Mouse (Mus musculus): ENCODE measurements around the gene Lcn2. TPM values are rescaled to one million over a fixed set of nuclear protein-coding genes. Genes with fewer than 3 reads are reported as not detected.

Gene Lcn2
- polyA plus RNA-seq, 1 experiment from 2014 or later = 22.8 TPM

DNA sequence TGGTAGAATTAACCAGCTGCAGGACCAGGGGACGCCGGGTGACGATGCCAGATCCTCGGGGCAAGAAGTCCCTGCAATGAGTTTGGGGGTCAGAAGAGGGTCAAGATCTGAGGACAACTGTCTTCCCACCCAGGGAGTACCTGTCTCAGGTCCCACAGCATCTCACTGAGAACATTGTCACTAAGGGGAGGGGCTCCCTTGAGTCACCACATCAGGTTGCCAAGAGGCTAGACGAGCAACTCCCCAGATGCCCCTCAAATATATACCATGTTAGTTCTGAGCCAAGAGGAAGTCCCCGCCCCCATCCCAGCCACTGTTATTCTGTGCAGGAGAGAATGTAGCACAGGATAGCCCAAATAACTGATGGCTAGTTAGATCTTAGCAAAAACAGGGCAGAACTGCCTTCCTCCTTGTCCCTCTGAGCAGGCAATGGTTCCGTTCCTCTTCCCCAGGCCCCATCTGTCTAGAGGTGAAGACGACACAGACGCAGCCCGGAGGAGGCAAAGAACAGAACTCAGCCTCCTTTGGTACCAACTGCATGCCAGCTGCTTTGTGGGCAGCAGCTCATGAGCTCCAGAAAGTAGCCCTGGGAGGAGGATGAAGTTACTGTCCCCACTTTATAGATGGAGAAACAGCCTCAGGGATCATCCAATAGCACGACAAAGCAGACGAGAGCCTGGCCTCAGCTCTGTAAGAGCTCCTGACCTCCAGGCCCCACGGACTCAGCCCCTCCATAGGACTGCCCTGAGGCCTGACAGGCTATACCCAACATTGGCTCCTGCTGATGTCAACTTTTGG is 47.0 kb downstream of the Lcn2 start:
- DNase-seq = no peak
- Histone ChIP-seq H3K4me1 (replicated peaks) (no peaks in the 10 kb centered on the region), H3K4me2 (no peak overlapping the region), H3K27me3 (peaks cover 21% of the 10 kb centered on the region), H3K9ac (no peak overlapping the region), H3K9me3 (replicated peaks) (no peaks in the 10 kb centered on the region), H3K36me3 (no peaks in the 10 kb centered on the region), H3K4me3 (replicated peaks) (no peak overlapping the region), H3K27ac (no peak overlapping the region)
- 66% methylated on average over 13 of the region's 13 CpGs for WGBS (ENCODE audit: insufficient replicate concordance)
- ATAC-seq (ENCODE audit: low read depth) = no peak

DNA sequence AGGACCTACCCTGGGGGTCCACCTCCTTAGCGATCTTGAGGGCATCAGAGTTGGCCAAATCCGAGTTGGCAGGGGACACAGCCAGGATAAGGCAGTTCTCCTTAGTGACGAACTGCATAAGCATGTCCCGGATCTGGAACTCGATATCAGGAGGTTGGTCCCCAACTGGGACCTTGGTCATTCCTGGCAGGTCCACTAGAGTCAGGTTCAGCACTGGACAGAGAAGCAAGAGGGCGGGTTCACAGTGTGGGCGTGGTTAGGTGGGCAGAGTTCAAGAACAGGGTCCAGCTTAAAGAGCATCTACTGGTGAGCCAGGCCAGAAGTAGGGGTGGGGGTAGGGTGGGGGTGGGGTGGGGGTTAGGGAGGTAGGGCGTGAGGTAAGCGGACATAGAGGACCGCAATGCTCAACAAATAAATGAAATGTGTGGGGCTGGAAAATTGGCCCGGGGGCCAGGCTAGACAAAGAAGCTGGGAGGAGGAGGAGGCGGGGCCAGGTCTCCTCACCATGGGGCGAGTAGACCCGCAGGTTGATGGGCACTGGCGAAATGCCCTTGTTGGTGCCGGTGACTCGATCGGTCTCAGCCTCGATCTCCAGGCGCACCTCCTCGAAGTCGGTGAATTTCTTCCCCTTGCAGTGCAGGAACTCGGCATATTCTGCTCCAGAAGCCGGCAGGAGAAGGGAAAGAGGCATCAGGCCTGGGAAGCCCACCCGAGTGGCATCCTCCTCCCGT is 48.0 kb downstream of the Lcn2 start:
- ATAC-seq (ENCODE audit: low read depth) (no peak), DNase-seq (no peak)
- Histone ChIP-seq H3K9ac (no peak overlapping the region), H3K4me1 (replicated peaks) (no peaks in the 10 kb centered on the region), H3K4me2 (no peak overlapping the region), H3K27me3 (peaks cover 30% of the 10 kb centered on the region), H3K36me3 (no peaks in the 10 kb centered on the region), H3K9me3 (replicated peaks) (no peaks in the 10 kb centered on the region), H3K4me3 (replicated peaks) (no peak overlapping the region), H3K27ac (no peak overlapping the region)
- WGBS (ENCODE audit: insufficient replicate concordance) = 30% methylated on average over 26 of the region's 26 CpGs

DNA sequence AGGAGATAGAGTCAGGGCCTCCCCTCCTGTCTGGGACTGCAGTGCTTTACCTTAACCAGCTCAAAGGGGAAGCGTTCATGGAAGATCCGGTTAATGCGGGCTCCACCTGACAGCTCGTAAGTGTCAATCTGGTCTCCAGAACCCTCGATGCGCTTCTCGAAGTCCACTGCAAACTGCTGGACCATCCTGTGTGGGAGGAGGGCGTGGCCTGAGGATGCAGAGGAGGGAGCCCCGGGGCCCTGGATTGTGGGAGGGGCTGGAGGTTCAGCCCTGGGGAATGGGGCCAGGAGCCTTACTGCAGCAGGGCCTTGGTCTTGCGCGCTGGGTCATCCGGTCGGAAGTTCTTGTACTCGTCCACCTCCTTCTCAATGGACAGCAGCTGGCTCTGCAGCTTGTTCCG is 52.2 kb downstream of the Lcn2 start:
- no peak overlapping the region for H3K27ac ChIP-seq
- no peaks in the 10 kb centered on the region for H3K4me1 ChIP-seq (replicated peaks)
- DNase-seq = no peak
- H3K4me3 ChIP-seq (replicated peaks) = no peak overlapping the region
- ATAC-seq (ENCODE audit: low read depth) = no peak
- H3K9me3 ChIP-seq (replicated peaks) = no peaks in the 10 kb centered on the region
- H3K9ac ChIP-seq = no peak overlapping the region
- WGBS (ENCODE audit: insufficient replicate concordance) = 35% methylated on average over 15 of the region's 15 CpGs
- H3K4me2 ChIP-seq = no peak overlapping the region
- H3K36me3 ChIP-seq = no peaks in the 10 kb centered on the region
- peaks cover 59% of the 10 kb centered on the region for H3K27me3 ChIP-seq

Other genes starting within 250 kb of the Lcn2 start
- 6.8 and 7.7 TPM in 2 replicates for gene Prrc2b, start 237.2 kb downstream of the Lcn2 start, polyA plus RNA-seq (2015; fragmentation: Nextera tagmentation; extraction: Ambion mirVana)
- gene Pomt1, start 151.7 kb downstream of the Lcn2 start, polyA plus RNA-seq (2015; fragmentation: Nextera tagmentation; extraction: Ambion mirVana) = 15.4 and 15.6 TPM in 2 replicates
- gene Uck1, start 128.1 kb downstream of the Lcn2 start, polyA plus RNA-seq (2015; fragmentation: Nextera tagmentation; extraction: Ambion mirVana) = 28.0 and 30.1 TPM in 2 replicates
- gene Golga2, start 100.9 kb downstream of the Lcn2 start, polyA plus RNA-seq (2015; fragmentation: Nextera tagmentation; extraction: Ambion mirVana) = 7.4 and 8.7 TPM in 2 replicates
- 218 and 237 TPM in 2 replicates for gene Swi5, start 100.2 kb downstream of the Lcn2 start, polyA plus RNA-seq (2015; fragmentation: Nextera tagmentation; extraction: Ambion mirVana)
- gene Ciz1, start 35.9 kb downstream of the Lcn2 start, polyA plus RNA-seq (2015; fragmentation: Nextera tagmentation; extraction: Ambion mirVana) = 14.8 and 21.1 TPM in 2 replicates
- 0.65 and 0.81 TPM in 2 replicates for gene Dnm1, start 34.9 kb downstream of the Lcn2 start, polyA plus RNA-seq (2015; fragmentation: Nextera tagmentation; extraction: Ambion mirVana)
- gene 1110008P14Rik, start 6.3 kb downstream of the Lcn2 start, polyA plus RNA-seq (2015; fragmentation: Nextera tagmentation; extraction: Ambion mirVana) = 35.3 and 39.2 TPM in 2 replicates
- gene Ptges2, start 7.6 kb upstream of the Lcn2 start, polyA plus RNA-seq (2015; fragmentation: Nextera tagmentation; extraction: Ambion mirVana) = 14.1 and 15.5 TPM in 2 replicates
- gene Naif1, start 62.2 kb upstream of the Lcn2 start, polyA plus RNA-seq (2015; fragmentation: Nextera tagmentation; extraction: Ambion mirVana) = 2.2 and 2.4 TPM in 2 replicates
- 8.7 and 9.2 TPM in 2 replicates for gene Slc25a25, start 63.2 kb upstream of the Lcn2 start, polyA plus RNA-seq (2015; fragmentation: Nextera tagmentation; extraction: Ambion mirVana)
- 1.0 and 1.1 TPM in 2 replicates for gene Fam102a, start 147.1 kb upstream of the Lcn2 start, polyA plus RNA-seq (2015; fragmentation: Nextera tagmentation; extraction: Ambion mirVana)
- 60.4 and 64.2 TPM in 2 replicates for gene Dpm2, start 182.6 kb upstream of the Lcn2 start, polyA plus RNA-seq (2015; fragmentation: Nextera tagmentation; extraction: Ambion mirVana)
- 0.10 TPM in 1 of 2 replicates, not detected in the other for gene Pip5kl1, start 186.5 kb upstream of the Lcn2 start, polyA plus RNA-seq (2015; fragmentation: Nextera tagmentation; extraction: Ambion mirVana)
- gene 9430097D07Rik, start 187.4 kb upstream of the Lcn2 start, polyA plus RNA-seq (2015; fragmentation: Nextera tagmentation; extraction: Ambion mirVana) = not detected in 2 replicates
- gene St6galnac4, start 198.8 kb upstream of the Lcn2 start, polyA plus RNA-seq (2015; fragmentation: Nextera tagmentation; extraction: Ambion mirVana) = 13.5 and 14.1 TPM in 2 replicates
- gene St6galnac6, start 211.5 kb upstream of the Lcn2 start, polyA plus RNA-seq (2015; fragmentation: Nextera tagmentation; extraction: Ambion mirVana) = 10.0 and 12.8 TPM in 2 replicates
- 2.2 and 2.3 TPM in 2 replicates for gene Ak1, start 233.5 kb upstream of the Lcn2 start, polyA plus RNA-seq (2015; fragmentation: Nextera tagmentation; extraction: Ambion mirVana)